Mouse (Mus musculus): ENCODE results near the gene Gm13697.

- TF ChIP-seq CTCF (IDR thresholded peaks at IDR 0.05; ENCODE audit: low read depth, low read length) (no peak), GATA1 (IDR thresholded peaks at IDR 0.05; ENCODE audit: borderline replicate concordance, low read length) (no peak), POLR2AphosphoS5 (IDR thresholded peaks at IDR 0.05; ENCODE audit: insufficient replicate concordance, low read depth, low read length) (no peak)
Observed at GRCm38 (mm10) chr2:83941792-83942191, 42.8 kb upstream of the Gm13697 start.
